Mouse (Mus musculus): ENCODE results near the gene Rnf150.
A peak's percentile ranks its signal among the peaks of the same experiment; 100 is the strongest.
"Not testable (repeated sequence)": the region's sequence is repeated elsewhere in the genome, so short reads cannot be mapped to it uniquely, and the experiment has no call there.

Gene Rnf150

DNA sequence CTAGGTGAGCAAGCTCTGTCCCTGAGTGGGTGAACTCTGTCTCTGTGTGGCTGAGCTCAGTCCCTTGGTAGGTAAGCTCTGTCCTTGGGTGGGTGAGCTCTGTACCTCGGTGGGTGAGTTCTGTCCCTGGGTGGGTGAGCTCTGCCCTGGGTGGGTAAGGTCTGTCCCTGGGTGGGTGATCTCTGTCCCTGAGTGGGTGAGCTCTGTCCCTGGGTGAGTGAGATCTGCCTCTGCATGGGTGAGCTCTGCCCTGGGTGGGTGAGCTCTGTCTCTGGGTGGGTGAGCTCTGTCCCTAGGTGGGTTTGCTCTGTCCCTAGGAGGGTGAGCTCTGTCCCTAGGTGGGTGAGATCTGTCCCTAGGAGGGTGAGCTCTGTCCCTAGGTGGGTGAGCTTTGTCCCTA lies 213.5 kb downstream of the Rnf150 start:
- DNase-seq (ENCODE audit: low read depth, low spot score), result no peak

DNA sequence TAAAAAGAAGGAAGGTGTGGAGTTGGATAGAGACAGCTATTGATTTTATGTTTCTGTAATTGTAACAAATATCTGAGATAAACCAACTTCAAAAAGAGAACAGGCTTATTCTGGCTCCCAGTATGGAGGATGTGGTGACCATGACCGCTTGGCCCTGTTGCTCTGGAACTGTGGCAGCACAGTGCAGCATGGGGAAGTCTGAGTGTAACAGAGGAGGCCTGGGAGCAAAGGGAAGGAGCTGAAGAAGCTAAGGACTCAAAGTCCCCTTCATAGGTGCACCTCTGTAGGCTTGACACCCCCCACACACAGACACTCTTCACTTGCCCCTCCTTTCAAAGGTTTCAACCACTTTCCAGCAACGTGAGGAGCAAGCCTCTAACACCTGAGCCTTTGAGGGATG lies 214.2 kb downstream of the Rnf150 start:
- DNase-seq (ENCODE audit: low read depth, low spot score), result no peak

DNA sequence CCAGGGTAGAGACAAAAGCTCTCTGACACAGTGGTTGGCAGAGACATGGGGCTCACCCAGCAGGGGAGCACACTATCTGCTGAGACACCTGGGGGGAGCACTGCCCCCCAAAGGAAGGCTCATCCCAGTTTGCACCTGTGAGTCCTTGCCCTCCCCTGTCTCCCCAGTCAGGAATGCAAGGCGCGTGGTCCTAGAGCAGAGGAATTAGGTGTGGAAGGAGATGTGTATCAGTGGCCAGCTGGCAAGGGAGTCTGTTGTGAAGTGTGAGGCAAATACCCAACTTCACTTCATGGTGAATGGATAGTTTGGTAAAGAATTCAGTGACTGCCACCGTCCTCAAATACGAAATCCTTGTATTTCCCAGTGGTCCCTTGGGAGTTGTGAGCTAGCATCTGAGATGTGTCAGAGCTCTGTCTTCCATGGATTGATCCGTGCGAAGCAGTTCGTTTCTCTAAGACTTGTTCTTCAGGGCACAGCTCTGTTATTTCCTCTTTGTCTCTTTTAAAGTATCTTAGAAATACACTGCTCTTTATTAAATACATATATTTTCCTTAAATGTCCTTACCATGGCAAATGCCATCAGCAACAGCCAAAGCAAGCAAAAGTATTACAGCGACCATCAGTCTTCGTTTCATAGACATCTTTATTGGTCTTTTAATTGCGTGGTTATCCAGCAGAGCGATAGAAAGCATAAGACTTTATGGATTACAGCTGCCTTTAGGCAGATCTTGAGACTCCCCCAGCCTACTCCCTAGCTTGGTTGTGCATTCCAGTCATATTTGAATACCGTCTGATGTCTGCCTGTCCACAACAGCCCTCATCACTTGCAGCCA lies 215.8 kb downstream of the Rnf150 start:
- DNase-seq (ENCODE audit: low read depth, low spot score), result no peak

DNA sequence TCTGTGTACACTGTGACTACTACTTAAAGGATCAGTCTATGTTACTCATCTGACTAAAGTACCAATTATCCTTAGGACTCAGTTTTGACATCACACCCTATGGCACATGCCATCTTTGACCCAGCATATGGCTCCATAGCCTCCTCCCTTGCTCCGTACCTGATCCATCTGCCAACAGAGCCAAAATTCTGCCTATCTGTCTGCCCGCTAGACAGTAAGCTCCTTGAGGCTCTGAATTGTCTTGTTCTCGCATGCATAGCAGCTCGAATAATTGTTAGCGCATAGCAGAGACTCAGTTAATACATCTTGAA lies 216.3 kb downstream of the Rnf150 start:
- no peak for DNase-seq (ENCODE audit: low read depth, low spot score)

DNA sequence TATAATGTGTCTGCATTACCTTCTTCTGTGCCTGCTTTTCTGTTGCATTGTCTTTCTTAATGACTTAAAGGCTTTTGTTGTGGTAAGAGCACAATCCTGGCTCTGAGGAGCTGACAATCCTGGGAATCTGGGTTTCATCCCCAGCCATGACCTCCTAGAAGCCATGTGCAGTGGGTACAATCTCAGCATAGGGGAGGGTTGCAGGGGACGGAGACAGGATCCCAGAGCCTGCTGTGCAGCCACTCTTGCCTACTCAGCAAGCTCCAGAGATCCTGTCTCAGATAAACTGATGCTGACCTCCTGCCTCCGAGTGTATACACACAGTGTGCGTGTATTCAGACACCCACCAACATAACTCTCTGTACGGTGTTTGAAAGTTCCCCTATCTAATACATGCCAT lies 218.1 kb downstream of the Rnf150 start:
- DNase-seq (ENCODE audit: low read depth, low spot score), result no peak

DNA sequence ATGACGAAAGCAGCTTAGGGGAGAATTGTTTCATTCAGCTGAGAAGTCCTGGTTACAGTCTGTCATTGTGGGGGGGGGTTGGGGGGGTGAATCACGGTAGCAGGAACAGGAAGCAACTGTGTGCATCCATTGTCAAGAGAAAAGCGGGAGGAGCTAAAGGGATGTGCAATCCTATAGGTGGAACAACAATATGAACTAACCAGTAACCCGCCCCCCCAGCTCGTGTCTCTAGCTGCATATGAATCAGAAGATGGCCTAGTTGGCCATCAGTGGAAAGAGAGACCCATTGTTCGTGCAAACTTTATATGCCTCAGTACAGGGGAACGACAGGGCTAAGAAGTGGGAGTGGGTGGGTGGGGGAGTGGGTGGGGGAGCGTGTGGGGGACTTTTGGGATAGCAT lies 218.7 kb downstream of the Rnf150 start:
- not testable (repeated sequence) for DNase-seq (ENCODE audit: low read depth, low spot score)

DNA sequence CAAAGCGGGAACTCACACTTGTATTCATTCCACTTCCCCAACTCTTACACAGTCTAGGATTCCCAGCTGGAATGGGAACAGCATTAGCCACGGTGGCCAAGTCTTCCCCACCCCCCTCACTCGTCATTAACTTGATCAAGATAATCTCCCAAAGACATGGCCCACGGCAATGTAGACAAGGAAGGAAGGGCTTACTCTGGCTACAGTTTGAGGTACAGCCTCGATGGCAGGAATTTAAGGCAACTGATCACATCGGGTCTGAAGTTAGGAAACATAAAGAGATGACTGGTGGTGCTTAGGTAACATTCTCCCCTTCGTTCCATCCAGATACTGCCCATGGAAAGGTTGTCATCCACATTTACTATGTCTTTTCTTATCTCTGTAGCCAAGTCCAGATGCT lies 219.1 kb downstream of the Rnf150 start:
- DNase-seq (ENCODE audit: low read depth, low spot score), result no peak

DNA sequence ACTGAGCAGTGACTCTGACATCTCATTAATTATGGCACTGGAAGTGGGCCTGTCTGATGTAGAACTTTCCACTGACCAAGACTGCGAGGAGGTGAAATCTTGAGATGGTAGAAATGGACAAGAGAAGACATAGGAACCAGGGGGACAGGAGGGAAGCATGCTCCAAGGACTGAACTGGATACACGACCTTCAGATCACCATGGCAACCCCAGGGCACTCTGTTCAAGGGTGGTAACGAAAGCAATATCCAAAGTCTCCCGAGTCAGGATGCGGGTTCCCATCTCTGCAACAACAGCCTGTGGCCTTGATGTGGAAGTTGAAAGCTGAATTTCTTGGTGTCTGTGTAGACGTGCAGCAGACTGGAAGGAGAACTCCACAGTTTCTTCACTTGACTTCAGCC lies 220.3 kb downstream of the Rnf150 start:
- DNase-seq (ENCODE audit: low read depth, low spot score), result peak; percentile 28

DNA sequence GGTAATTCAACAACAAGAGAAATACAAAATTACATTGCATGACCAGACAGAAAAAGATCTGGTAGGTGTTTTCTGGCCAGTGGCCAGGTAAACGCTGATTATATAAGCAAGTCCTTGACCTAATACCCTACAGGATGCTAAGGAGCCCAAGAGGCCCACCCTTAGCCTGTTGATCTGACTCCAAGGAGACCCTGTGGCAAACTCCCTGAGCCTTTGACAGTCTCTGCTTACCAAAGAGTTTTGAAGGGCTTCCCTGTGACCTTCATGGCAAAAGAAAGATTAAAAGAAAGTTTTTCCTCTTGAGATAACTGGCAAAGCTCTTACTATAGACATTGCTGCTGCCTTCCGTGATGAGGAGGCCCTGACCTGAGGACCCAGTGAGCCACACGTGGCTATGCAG lies 222.4 kb downstream of the Rnf150 start:
- DNase-seq (ENCODE audit: low read depth, low spot score), result no peak

DNA sequence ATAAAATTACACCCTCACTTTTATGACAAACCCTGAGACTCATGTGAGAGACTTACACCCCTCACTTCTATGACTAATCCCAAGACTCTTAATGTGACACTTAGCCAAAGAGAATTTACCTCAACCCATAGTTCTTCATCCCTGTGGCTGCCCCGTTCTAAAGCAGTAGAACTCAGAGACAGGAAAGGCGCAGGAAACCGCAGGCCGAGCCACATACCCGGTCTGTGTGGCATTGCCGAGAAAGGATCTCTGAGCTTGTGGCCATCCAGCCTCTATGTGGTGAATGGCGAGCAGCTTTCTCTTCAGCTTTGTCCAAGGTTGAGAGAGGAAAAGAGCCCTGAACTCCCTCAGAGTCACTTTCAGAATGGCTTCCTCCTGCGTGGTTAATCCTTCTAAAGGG lies 223.5 kb downstream of the Rnf150 start:
- no peak for DNase-seq (ENCODE audit: low read depth, low spot score)

DNA sequence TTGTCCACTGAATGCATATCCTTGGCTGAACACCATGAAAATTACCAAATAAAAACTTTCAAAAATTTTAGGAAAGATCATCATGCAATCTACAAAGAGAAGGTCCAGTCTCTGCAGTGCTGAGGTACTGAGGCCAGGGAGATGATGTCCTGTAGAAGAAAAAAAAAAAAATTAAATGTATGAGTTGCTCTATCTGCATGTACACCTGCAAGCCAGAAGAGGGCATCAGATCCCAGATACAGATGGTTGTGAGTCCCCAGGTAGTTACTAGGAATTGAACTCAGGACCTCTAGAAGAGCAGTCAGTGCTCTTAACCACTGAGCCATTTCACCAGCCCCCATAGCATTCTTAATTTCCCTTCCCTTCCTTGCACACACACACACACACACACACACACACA lies 224.4 kb downstream of the Rnf150 start:
- no peak for DNase-seq (ENCODE audit: low read depth, low spot score)

DNA sequence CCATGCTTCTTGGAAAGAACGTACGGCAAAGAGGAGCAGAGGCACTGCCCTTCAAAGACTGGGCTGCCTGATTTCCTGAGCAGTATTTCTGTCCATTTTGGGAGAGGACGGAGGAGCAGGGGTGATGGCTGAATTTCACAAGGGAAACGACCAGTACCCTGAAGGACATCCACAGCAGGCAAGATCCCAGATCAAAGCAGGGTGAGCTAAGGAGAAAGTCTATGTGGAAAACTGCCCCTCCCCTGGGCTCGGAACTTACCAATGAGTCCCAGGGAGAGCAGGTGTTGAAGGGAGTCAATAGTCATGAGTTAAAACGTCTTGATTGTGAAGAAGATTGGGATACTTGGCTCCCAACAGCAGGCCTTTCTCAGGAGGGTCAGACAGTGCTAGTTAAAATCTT lies 225.0 kb downstream of the Rnf150 start:
- no peak for DNase-seq (ENCODE audit: low read depth, low spot score)

DNA sequence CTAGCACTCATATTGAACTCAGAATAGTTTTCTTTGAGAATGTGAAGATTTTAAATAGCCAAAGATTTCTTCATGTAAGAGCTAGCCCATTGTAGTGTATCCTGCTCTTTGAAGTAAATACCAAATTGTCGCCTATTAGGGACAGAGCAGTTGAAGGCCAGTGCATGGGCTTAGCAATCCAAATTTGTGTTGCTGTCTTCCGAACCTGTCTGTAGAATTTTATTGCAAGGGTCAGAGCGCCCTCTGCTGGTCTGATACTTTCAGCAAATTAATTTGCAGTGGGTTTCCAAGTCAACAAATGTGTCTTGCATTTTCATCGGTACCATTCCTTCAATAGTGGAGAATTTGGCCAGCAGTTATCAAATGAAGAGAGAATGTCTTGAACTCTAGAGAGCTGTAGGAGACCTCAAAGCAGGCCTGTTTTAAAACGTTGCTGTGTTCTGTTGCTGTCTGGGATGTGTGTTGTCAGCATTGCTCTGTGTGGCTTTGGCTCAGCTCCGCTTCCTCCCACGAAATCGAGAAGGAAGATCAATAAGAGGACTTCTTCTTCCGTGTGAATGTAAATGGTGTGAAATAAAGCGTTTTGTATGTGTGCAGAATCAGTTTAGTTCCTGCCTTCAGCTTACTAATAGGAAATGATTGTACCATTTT lies 226.3 kb downstream of the Rnf150 start:
- DNase-seq (ENCODE audit: low read depth, low spot score), result peak; percentile 78

DNA sequence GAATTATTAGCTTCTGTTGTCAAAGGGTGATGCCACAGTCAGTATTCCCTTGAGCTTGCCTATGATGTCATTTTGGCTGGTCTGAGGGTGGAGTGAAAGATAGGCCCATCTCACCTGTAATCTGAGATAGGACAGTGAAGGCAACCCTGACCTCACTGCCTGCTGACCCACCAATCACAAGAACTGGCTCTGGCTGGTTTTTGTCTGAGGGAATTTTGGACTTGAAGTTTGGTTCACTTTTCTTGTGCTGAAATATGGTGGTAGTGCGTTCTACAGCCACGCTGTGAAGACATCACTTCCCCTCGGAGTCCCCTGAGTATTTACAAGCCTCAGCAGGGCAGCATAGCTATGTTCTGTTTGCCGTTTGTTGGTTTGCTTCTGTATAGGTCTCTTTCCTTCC lies 227.3 kb downstream of the Rnf150 start:
- DNase-seq (ENCODE audit: low read depth, low spot score), result no peak

DNA sequence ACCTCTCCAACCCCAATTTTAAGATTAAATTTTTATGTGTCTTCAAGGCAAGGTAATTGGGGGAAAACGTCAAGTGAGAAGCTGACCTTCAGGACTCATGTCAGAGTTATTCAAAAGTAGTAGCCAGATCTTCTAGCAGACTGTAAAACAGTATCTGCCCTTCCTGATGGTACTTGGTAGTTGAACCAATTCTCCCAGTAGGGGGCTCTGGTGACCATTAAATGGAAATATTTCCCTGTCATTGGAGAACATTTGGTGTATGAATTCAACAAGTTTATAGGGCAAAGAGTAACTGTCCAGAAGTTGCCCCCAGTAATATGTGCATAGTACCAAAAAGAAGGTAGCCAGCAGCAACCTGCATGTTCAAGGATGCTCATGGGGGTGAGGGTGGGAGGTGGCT lies 236.9 kb downstream of the Rnf150 start:
- DNase-seq (ENCODE audit: low read depth, low spot score), result peak; percentile 20

DNA sequence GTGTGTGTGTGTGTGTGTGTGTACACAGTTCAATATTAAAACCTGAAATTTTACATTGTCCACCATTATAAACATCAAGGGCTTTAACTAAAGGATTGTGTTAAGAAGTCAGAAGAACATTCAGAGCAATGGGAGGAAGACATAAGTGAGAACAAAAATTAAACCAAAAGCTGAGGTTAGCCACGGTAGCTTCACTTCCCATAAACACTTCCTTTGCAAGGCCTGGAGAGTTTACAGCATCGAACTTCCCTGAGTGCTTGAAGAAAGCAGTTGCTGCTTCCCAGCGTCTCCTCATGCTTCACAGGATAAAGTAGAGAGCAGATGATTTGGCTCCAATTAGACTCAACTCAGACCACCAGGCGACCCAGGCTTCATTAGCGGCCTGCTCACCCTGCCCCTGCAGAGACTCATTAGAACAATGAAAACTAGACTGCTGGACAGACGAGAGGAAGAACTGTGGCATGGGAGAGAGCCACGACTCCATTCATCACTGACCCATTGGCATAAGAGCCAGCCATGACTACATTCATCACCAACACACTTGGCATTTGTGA lies 239.9 kb downstream of the Rnf150 start:
- DNase-seq (ENCODE audit: low read depth, low spot score), result no peak

DNA sequence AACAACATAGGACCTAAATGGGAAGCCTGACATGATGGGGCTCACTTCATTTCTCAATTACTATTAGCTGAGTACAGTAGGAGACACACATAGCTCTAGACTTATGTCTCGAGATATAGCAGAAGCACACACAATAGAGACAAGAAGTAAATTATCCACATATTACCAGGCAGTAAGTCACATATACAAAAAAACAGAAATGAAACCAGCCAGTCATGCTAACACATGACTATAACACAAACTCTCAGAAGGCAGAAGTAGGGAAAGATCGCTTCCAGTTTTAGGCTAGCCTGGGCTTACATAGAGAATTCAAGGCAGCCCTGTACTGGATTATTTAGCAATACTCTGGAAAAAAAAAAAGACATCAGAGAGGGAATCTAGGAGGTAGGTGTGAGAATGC lies 240.8 kb downstream of the Rnf150 start:
- DNase-seq (ENCODE audit: low read depth, low spot score), result no peak

DNA sequence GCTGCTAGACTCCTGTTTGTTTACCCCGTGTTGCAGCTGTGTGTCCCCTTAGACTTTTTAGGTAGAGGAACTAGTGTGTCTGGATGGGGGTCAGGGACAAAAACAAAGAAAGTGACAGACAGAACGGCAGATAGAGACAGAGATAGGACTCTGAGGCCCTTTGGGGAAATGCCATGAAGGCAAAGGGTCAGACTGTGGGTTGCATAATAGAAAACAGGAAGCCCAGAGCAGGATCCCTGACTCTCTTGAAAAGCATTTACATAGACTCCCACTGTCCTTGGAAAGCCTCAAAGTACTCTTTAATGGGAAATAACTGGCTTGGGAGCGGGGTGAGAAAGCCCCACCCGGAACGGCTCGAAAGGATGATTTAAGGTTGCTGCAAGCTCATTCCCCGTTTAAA lies 246.6 kb downstream of the Rnf150 start:
- peak; percentile 25 for DNase-seq (ENCODE audit: low read depth, low spot score)

DNA sequence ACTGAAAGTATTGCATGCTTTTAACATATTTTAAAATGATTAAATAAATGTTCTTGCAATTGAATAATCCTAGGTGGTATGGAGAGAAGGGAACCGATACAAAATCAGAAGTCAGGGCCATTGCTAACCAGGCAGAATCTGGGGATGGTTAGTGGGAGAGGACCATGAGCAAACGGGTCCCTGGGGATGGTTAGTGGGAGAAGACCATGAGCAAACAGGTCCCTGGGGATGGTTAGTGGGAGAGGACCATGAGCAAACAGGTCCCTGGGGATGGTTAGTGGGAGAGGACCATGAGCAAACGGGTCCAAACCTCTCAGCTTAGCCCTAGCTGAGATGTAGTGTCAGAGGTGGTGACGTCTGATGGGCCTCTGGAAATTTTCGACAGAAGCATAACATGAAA lies 247.0 kb downstream of the Rnf150 start:
- DNase-seq (ENCODE audit: low read depth, low spot score), result no peak

DNA sequence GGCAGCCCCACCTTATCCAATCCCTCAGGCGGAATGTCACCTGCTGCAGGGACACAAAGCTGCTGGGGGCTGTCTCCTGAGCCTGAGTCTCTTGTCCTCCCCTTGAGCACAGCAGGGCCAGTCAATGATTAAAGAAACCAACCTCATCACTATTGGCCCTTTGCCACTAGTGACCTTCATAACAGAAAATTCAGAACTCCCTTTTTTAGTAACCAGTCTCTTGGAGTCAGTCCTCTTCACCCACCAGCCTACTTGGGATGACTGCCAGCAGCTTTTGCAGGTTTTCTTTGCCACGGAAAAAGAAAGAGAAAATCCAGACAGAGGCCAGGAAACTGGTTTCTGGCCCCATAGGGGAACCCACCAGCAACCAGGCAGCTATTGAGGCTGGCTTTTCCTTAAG lies 271.9 kb downstream of the Rnf150 start:
- no peak for DNase-seq (ENCODE audit: low read depth, low spot score)

DNA sequence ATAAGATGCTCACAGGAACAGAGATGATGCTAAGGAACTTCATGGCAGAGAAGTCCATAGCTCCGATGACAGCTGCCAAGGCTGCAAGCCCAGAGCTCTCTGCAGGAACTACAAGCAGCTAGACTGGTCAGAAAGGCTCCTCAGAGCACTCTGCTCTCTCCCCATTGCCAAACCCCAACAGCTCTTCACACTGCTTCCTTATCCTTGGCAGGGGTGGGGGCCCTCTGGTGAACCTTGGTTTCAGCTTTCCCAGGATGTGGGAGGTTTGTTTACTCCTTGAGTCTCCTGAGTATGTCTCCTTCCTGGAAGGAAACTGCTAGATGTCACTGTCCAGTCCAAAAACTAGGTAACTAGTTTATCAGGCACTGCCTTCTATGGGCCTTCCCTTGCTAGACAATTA lies 276.9 kb downstream of the Rnf150 start:
- no peak for DNase-seq (ENCODE audit: low read depth, low spot score)

DNA sequence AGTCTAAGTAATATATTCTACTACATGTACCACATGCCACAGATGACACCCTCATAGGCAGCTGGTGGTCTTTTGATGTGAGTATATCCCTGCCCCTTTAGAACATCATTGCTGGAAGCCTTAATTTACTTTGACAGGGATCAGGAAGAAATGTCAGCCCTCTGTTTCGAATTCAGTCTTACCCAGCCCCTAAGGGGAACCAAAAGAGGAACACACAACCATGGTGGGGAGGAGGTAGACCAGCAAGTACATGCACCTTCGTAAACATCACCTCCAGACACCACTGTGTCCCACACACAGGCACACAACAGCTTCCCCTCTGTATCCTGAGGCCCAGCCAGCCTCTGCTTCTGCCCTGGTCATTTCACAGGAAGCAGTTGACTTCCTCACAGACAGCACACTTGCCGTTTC lies 277.6 kb downstream of the Rnf150 start:
- DNase-seq (ENCODE audit: low read depth, low spot score), result no peak
